Mouse (Mus musculus) forebrain, embryonic 13.5 days (tissue): ENCODE measurements around the gene Nmt2. TPM values are rescaled to one million over a fixed set of nuclear protein-coding genes. Genes with fewer than 3 reads are reported as not detected.

ENCODE experiments used
- polyA plus RNA-seq: library from polyadenylated mRNA; unstranded; fragments of >200 nt; fragmentation: Nextera tagmentation; extraction: Ambion mirVana; gene quantifications from 2 replicates; pipeline ENCODE4 v1.2.1, GENCODE M21; 2015

Nmt2 gene
- polyA plus RNA-seq, 1 experiment from 2014 or later = 84.7 TPM

Other genes starting within 250 kb of the Nmt2 start
- gene Fam171a1, start 170.0 kb upstream of the Nmt2 start, polyA plus RNA-seq = 26.1 and 27.8 TPM in 2 replicates
- gene Rpp38, start 48.4 kb downstream of the Nmt2 start, polyA plus RNA-seq = 15.0 and 16.5 TPM in 2 replicates
- 0.58 and 1.2 TPM in 2 replicates for gene Acbd7, start 52.0 kb downstream of the Nmt2 start, polyA plus RNA-seq
- gene Olah, start 113.0 kb downstream of the Nmt2 start, polyA plus RNA-seq = not detected in 2 replicates
- gene Meig1, start 138.4 kb downstream of the Nmt2 start, polyA plus RNA-seq = 3.6 and 5.3 TPM in 2 replicates
- 8.1 and 9.3 TPM in 2 replicates for gene Dclre1c, start 139.9 kb downstream of the Nmt2 start, polyA plus RNA-seq
- 27.0 and 28.6 TPM in 2 replicates for gene Suv39h2, start 190.8 kb downstream of the Nmt2 start, polyA plus RNA-seq
- gene Gm45902, start 228.6 kb downstream of the Nmt2 start, polyA plus RNA-seq = 7.8 and 9.2 TPM in 2 replicates
- gene Hspa14, start 228.6 kb downstream of the Nmt2 start, polyA plus RNA-seq = 93.6 and 106 TPM in 2 replicates
- 0.20 and 0.31 TPM in 2 replicates for gene Cdnf, start 228.8 kb downstream of the Nmt2 start, polyA plus RNA-seq